Mouse (Mus musculus): Measurements from ENCODE around the gene Ankzf1.

GRCm38 (mm10) chr1:75239591-75239990 is 47.6 kb downstream of the Ankzf1 start:
- TF ChIP-seq CTCF (IDR thresholded peaks at IDR 0.05; ENCODE audit: low read depth), result no peak
- no peak for TF ChIP-seq EP300 (IDR thresholded peaks at IDR 0.05; ENCODE audit: low read depth)

Measured in liver, postnatal 0 days (tissue).